Mouse (Mus musculus): ENCODE data around the gene Enpp5.

- TF ChIP-seq CTCF (IDR thresholded peaks at IDR 0.05; ENCODE audit: control insufficient read depth, insufficient read depth, low read length), result no peak
- TF ChIP-seq POLR2A (IDR thresholded peaks at IDR 0.05; ENCODE audit: borderline replicate concordance, control insufficient read depth, low read depth, low read length), result no peak
These were observed 57.4 kb downstream of the Enpp5 start for GRCm38 (mm10) chr17:44136018-44136417.

Measured in bone marrow, adult 2 months (tissue).